Mouse (Mus musculus) bone marrow macrophage, adult 2 months (primary cell): ENCODE data around the gene Gm35134. TPM values are rescaled to one million over a fixed set of nuclear protein-coding genes. Genes with fewer than 3 reads are reported as not detected.
"Not testable (repeated sequence)": the region's sequence is repeated elsewhere in the genome, so short reads cannot be mapped to it uniquely, and the experiment has no call there.

Experiments
- H3K27ac ChIP-seq: 2 replicates; pipeline ENCODE4 v1.5.1; 2012; ENCODE audit warnings: low read depth, low read length; ENCODE audit not compliant: insufficient read depth
- H3K4me1 ChIP-seq: 2 replicates; pipeline ENCODE4 v1.6.1; 2012; ENCODE audit warnings: low read length; ENCODE audit not compliant: control insufficient read depth, insufficient read depth
- H3K4me3 ChIP-seq: 2 replicates; pipeline ENCODE4 v1.5.1; 2012; ENCODE audit warnings: mild to moderate bottlenecking, low read length, moderate library complexity; ENCODE audit not compliant: insufficient read depth
- polyA plus RNA-seq: library from polyadenylated mRNA; stranded (reverse); fragments of >200 nt; gene quantifications from 2 replicates; pipeline ENCODE4 v1.2.4, GENCODE M21; 2012; ENCODE audit not compliant: missing spikeins, insufficient read depth, insufficient read length

The Gm35134 gene
- polyA plus RNA-seq, result not detected in 2 replicates

DNA sequence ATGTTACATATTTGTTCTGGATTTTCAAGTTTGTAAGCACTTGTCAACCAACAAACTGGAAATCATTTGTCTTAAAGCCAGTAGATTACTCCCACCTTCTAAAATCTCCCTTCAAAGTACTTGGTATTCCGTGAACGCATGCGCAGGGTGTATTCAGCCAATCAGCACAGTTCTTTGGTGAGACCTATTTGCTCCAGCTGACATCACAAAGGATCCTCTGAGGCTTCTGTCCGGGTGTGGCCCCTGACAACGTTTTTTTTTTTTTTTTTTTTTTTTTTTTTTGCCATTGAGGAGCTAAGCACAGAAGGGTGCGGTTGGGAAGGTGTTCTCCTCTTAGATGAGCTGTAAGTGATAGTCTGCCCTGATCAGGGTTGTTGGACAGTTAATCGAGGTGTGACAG, at the start of gene Gm35134:
Gene Gm35134 (plus strand): TSS at position 301 of the 400 bp plus-strand sequence.
- H3K4me3 ChIP-seq, H3K4me1 ChIP-seq, H3K27ac ChIP-seq: not testable (repeated sequence)
